Mouse (Mus musculus) liver, embryonic 14.5 days (tissue): ENCODE measurements around the gene Nav2.

Source experiments
- CTCF ChIP-seq: IDR thresholded peaks from 2 replicates; pipeline ENCODE4 v1.5.1; 2016; ENCODE audit warnings: antibody characterized with exemption, low read depth, control low read depth
- EP300 ChIP-seq: IDR thresholded peaks from 2 replicates; pipeline ENCODE4 v1.6.1; 2016; ENCODE audit warnings: antibody characterized with exemption, low read depth

DNA sequence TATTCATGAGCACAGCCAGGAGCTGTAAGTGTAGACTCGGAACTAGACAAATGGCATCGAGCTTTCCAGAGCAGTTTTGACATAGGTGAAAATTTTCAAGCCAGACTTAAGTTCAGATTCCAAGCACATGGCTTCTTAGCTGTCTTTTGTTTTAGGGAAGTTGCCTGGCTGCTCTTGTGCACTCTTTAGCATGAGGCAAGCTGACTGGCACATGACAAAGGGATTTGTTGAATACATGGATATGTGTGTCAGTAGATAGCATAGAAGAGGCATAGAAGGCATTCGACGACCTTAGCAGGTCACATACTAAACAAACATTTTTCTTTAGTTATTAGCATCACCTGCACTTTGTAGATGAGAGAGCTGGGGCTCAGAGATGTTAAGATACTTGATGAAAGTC lies 53.4 kb downstream of the Nav2 start:
- TF ChIP-seq CTCF (no peak), EP300 (no peak)
